Mouse (Mus musculus) heart, embryonic 11.5 days (tissue): ENCODE measurements around the gene Slc25a36. TPM values are rescaled to one million over a fixed set of nuclear protein-coding genes. Genes with fewer than 3 reads are reported as not detected.

Experiments used
- ATAC-seq: fragments of 200-750 bp; cut with Nextera tagmentation; replicated peaks from 2 replicates; pipeline ENCODE4 v1.8.0; 2017; ENCODE audit warnings: moderate library complexity; ENCODE audit not compliant: insufficient number of reproducible peaks, low FRiP score, low TSS enrichment
- H3K27ac ChIP-seq: fragments of 300-500 bp; sonication (generic); 2 replicates; pipeline ENCODE4 v1.5.1; 2014; ENCODE audit warnings: mild to moderate bottlenecking, low read depth, low read length
- H3K27me3 ChIP-seq: fragments of 300-500 bp; sonication (generic); 2 replicates; pipeline ENCODE4 v1.6.1; 2014; ENCODE audit warnings: mild to moderate bottlenecking, low read length, mixed read lengths; ENCODE audit not compliant: control insufficient read depth, insufficient read depth
- H3K36me3 ChIP-seq: fragments of 300-500 bp; sonication (generic); 2 replicates; pipeline ENCODE4 v1.6.1; 2014; ENCODE audit warnings: mild to moderate bottlenecking, low read length, moderate library complexity, mixed read lengths; ENCODE audit not compliant: control insufficient read depth, insufficient read depth
- H3K4me1 ChIP-seq: fragments of 300-500 bp; sonication (generic); 2 replicates; pipeline ENCODE4 v1.6.1; 2014; ENCODE audit warnings: low read length; ENCODE audit not compliant: control insufficient read depth, insufficient read depth
- H3K4me2 ChIP-seq: fragments of 300-500 bp; sonication (generic); 2 replicates; pipeline ENCODE4 v1.6.1; 2014; ENCODE audit warnings: mild to moderate bottlenecking, moderate library complexity
- H3K4me3 ChIP-seq: fragments of 300-500 bp; sonication (generic); 2 replicates; pipeline ENCODE4 v1.5.1; 2014; ENCODE audit warnings: low read depth, low read length
- H3K9ac ChIP-seq: fragments of 300-500 bp; sonication (generic); 2 replicates; pipeline ENCODE4 v1.6.1; 2014; ENCODE audit warnings: mild to moderate bottlenecking, low read depth, low read length, moderate library complexity
- H3K9me3 ChIP-seq: fragments of 300-500 bp; sonication (generic); replicated peaks from 2 replicates; pipeline ENCODE4 v1.6.1; 2016; ENCODE audit warnings: low read length; ENCODE audit not compliant: control insufficient read depth
- WGBS: fragments of 180-500 bp; shearing (Covaris S2); extraction: QIAGEN DNeasy Blood & Tissue Kit; methylation state at CpG from one replicate; pipeline ENCODE4 v1.1.7; 2014; ENCODE audit not compliant: insufficient replicate concordance; 5-methylcytosine and 5-hydroxymethylcytosine counted together
- polyA plus RNA-seq: library from polyadenylated mRNA; unstranded; fragments of >200 nt; fragmentation: Nextera tagmentation; extraction: Ambion mirVana; gene quantifications from 2 replicates; pipeline ENCODE4 v1.2.1, GENCODE M21; 2014

Slc25a36 gene
- polyA plus RNA-seq, 1 experiment from 2014 or later, result 79.6 TPM

DNA sequence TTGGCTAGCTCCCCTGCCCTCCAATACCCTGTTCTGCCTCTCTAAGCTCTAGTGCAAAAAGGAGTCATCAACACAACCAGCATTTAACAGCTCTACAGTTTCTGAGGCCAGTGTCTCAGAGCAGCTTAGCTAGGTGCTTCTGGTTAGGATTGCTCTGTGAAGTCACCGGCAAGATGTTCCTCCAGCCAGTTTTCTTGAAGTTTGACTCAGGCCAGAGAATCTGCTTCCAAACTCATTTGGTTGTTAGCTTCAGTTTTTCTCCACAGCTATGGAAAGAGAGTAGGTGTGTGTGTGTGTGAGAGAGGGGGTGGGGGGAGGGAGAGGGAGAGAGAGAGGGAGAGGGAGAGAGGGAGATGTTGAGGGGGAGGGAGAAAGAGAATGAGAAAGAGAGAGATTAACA lies 31.6 kb upstream of the Slc25a36 start:
- Histone ChIP-seq H3K27me3 (no peaks in the 10 kb centered on the region), H3K9me3 (no peaks in the 10 kb centered on the region), H3K4me1 (peaks cover 9% of the 10 kb centered on the region; the same call in 1 of the 2 replicates), H3K36me3 (no peaks in the 10 kb centered on the region), H3K4me3 (no peak overlapping the region), H3K27ac (no peak overlapping the region), H3K9ac (no peak overlapping the region), H3K4me2 (no peak overlapping the region)
- 80% methylated on average over 1 of the region's 1 CpGs for WGBS
- ATAC-seq, result no peak

DNA sequence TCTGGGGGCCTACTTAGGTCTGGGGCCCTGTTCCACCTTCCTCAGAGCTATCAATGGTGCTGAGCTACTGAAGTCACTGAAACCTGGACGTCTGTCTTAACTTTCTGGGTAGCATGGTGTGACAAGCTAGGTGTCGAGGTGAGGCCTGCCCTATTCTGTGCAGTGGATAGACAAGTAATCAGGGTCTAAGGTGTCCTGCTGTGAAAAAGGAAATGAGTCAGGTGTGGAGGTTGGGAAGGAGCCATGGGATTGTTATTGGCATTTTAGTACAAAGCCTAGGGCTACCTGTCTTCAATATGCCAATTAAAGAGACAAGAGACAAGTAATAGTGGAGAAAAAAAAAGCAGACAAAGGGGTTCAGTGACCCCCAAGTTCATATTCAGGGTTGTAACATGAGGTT lies 30.8 kb upstream of the Slc25a36 start:
- no peak overlapping the region for H3K4me3 ChIP-seq
- H3K4me1 ChIP-seq, result peaks cover 9% of the 10 kb centered on the region; the same call in 1 of the 2 replicates
- ATAC-seq, result no peak
- H3K9me3 ChIP-seq, result no peaks in the 10 kb centered on the region
- no peaks in the 10 kb centered on the region for H3K27me3 ChIP-seq
- H3K4me2 ChIP-seq, result no peak overlapping the region
- H3K27ac ChIP-seq, result no peak overlapping the region
- no peaks in the 10 kb centered on the region for H3K36me3 ChIP-seq
- H3K9ac ChIP-seq, result no peak overlapping the region
- WGBS, result 64% methylated on average over 2 of the region's 2 CpGs

DNA sequence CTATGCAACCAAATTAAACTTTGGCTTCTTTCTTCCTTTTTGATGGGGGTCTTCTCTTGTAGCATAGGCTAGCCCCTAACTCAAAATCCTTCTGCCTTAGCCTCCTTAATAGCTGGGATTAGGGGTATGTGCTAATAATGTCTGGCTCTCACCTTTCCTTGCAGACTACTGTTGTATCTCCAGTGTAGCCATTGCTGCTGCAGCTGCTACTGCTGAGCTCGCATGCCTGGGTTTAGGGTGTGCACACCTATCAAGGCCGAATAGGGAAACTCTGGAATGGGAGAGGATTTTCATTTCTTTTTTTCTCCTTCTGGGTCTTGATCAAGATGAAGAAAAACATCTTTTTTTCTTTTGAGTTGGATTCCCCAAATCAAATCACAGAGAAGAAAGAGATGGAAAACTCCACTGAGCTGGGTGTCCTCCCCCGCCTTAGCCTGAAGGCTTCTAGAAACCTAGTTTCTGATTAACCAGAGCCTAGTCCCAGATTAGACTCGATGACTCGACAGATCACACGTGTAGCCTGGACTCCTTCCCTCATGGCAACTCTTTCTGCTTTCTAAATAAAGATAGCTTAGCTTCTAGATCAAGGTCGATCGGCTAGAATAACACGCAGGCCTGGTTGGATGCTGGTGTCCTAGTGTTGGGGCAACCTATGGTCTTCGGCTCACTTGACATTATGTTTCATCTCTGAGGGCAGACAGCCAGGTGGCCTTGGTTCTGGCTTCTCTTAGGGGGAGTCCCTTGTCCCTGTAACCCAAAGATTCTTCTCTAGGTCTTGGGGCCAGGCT lies 29.4 kb upstream of the Slc25a36 start:
- H3K9me3 ChIP-seq, result no peaks in the 10 kb centered on the region
- ATAC-seq, result no peak
- WGBS, result 74% methylated on average over 10 of the region's 10 CpGs

DNA sequence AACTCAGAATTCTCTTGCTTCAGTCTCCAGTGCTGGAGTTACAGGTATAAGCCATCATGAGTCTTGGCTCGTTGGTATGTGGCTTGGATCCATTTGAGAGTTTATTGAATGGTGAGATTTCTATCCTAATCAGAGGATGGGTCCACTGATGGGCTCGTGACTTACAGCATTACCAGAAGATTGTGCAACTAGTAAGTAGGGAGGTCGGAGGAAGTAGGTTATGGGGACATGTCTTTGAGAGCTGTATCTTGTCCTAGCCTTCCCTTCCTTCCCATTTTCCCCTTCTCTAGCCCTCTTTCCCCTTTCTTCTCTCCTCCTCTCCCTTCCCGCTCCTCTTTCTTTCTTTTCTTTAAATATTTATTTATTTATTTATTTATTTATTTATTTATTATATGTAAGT lies 26.7 kb upstream of the Slc25a36 start:
- Histone ChIP-seq H3K9ac (no peak overlapping the region), H3K27me3 (no peaks in the 10 kb centered on the region), H3K4me3 (no peak overlapping the region), H3K4me1 (no peaks in the 10 kb centered on the region), H3K36me3 (no peaks in the 10 kb centered on the region), H3K9me3 (no peaks in the 10 kb centered on the region), H3K27ac (no peak overlapping the region), H3K4me2 (no peak overlapping the region)
- WGBS, result 85% methylated on average over 4 of the region's 4 CpGs
- ATAC-seq, result no peak

More for the DNA sequence above, 29.4 kb upstream of the Slc25a36 start:
- H3K4me2 ChIP-seq, result no peak overlapping the region
- H3K4me1 ChIP-seq, result no peaks in the 10 kb centered on the region
- H3K9ac ChIP-seq, result no peak overlapping the region
- H3K4me3 ChIP-seq, result no peak overlapping the region
- H3K36me3 ChIP-seq, result no peaks in the 10 kb centered on the region
- H3K27ac ChIP-seq, result no peak overlapping the region
- H3K27me3 ChIP-seq, result no peaks in the 10 kb centered on the region

DNA sequence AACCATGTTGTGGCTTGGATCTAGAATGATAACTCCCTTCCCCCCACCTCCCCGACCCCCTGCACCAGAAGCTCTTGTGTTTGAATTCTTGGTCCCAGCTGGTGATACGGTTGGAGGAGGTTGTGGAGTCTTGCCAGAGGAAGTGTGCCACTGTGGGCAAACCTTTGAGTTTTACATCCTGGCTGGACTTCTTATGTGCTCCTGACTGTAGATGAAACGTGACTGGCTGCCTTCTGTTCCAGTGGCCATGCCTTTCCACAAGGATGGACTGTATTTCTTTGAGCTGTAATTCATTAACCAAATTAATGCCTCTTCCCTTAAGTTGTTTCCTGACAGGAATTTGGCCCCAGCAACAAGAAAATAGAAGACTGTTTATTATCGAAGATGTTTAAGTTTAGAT lies 26.2 kb upstream of the Slc25a36 start:
- Histone ChIP-seq H3K9me3 (no peaks in the 10 kb centered on the region), H3K27me3 (no peaks in the 10 kb centered on the region), H3K9ac (no peak overlapping the region), H3K36me3 (no peaks in the 10 kb centered on the region), H3K4me3 (no peak overlapping the region), H3K4me2 (no peak overlapping the region), H3K4me1 (no peaks in the 10 kb centered on the region), H3K27ac (no peak overlapping the region)
- WGBS, result 76% methylated on average over 4 of the region's 4 CpGs
- no peak for ATAC-seq

DNA sequence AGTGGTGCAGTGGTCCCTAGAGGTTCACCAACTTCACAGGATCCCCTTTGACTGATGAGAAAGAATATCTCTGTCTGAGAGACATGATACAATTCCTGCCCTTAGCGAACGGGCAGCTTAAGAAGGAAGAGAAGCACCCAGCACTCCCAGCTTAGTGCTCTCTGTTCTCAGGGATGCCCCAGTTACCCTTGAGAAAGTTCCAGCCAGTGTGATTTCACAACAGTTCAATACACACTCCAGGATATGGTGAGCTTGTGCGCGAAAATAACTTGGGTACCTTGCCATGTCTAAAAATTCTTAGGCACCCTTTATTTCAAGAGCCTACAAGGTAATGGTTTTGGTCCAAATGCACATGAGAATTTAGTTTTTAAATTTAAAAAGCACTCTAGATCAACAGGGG lies 24.9 kb upstream of the Slc25a36 start:
- ATAC-seq, result no peak
- H3K27ac ChIP-seq, result no peak overlapping the region
- H3K9ac ChIP-seq, result no peak overlapping the region
- no peaks in the 10 kb centered on the region for H3K9me3 ChIP-seq
- WGBS, result 83% methylated on average over 4 of the region's 4 CpGs
- H3K4me3 ChIP-seq, result no peak overlapping the region
- no peaks in the 10 kb centered on the region for H3K27me3 ChIP-seq
- no peak overlapping the region for H3K4me2 ChIP-seq
- no peaks in the 10 kb centered on the region for H3K4me1 ChIP-seq
- H3K36me3 ChIP-seq, result no peaks in the 10 kb centered on the region

DNA sequence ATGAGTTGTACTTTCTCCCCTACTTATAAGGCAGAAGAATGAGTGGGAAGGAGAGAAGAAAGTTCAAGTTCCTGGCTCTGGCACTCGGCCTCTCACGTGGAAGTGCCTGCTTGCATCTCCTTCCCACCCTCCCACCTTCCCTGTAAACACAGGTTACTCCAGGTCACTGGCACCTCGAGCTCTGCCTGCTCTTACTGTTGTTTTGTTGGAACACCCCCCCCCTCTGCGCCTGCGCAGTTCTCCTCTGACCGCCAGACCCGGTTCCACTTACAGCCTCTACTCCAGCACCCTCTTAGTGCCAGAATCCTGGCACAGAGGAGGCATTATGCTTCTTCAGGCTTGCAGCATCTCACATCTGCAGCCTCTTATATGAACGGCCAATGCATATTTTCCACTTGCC lies 22.2 kb upstream of the Slc25a36 start:
- H3K27me3 ChIP-seq, result no peaks in the 10 kb centered on the region
- H3K9ac ChIP-seq, result no peak overlapping the region
- H3K4me1 ChIP-seq, result no peaks in the 10 kb centered on the region
- H3K36me3 ChIP-seq, result no peaks in the 10 kb centered on the region
- H3K4me2 ChIP-seq, result no peak overlapping the region
- ATAC-seq, result no peak
- WGBS, result 52% methylated on average over 8 of the region's 8 CpGs
- H3K9me3 ChIP-seq, result no peaks in the 10 kb centered on the region
- H3K27ac ChIP-seq, result no peak overlapping the region
- no peak overlapping the region for H3K4me3 ChIP-seq

DNA sequence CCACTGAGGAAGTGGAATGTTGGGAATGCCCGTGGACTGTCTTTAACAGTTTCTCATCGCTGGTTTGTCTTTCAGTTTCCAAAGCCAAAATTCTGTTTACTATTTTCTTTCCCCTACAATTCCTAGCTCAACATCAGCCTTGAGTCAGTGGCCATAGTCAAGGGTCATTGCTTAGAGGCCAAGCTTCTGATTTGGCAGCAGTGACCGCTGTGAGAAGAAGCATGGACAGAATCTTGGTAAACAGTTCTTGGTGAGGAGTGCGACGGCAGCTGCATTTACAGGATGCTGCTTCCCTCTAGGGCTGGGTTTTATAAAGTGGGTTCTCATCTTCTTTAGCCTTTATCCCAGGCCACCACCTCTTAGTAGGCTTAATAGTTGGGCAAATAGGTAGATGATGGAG lies 19.0 kb upstream of the Slc25a36 start:
- Histone ChIP-seq H3K27ac (no peak overlapping the region), H3K4me1 (no peaks in the 10 kb centered on the region), H3K4me2 (no peak overlapping the region), H3K9ac (no peak overlapping the region), H3K36me3 (no peaks in the 10 kb centered on the region), H3K9me3 (no peaks in the 10 kb centered on the region), H3K4me3 (no peak overlapping the region), H3K27me3 (no peaks in the 10 kb centered on the region)
- ATAC-seq, result no peak
- 82% methylated on average over 5 of the region's 5 CpGs for WGBS
